Mouse (Mus musculus): ENCODE data around the gene Lrp1.
A peak's percentile ranks its signal among the peaks of the same experiment; 100 is the strongest.

The Lrp1 gene

GRCm38 (mm10) chr10:127614236-127615033 is 6.5 kb downstream of the Lrp1 start:
- peak in 1 of 2 experiments; percentile 56 for DNase-seq

GRCm38 (mm10) chr10:127612079-127612775 is 8.7 kb downstream of the Lrp1 start:
- DNase-seq = no peak

DNA sequence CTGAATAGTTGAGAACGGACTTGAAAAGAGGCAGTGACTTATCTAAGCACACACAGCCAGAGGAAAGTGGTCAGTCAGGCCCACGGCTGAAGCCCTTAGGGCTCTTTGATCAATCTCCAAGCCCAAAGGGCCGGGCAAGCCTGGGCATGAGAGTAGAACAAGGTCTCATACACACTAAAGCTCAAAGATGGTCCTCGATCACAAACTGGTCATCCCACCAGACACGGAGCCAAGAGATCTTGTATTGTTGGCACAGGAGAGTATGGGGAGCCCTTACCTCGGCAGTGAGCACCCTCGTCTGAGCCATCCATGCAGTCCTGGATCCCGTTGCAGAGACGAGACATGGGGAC is 10.9 kb downstream of the Lrp1 start:
- no peak for DNase-seq

DNA sequence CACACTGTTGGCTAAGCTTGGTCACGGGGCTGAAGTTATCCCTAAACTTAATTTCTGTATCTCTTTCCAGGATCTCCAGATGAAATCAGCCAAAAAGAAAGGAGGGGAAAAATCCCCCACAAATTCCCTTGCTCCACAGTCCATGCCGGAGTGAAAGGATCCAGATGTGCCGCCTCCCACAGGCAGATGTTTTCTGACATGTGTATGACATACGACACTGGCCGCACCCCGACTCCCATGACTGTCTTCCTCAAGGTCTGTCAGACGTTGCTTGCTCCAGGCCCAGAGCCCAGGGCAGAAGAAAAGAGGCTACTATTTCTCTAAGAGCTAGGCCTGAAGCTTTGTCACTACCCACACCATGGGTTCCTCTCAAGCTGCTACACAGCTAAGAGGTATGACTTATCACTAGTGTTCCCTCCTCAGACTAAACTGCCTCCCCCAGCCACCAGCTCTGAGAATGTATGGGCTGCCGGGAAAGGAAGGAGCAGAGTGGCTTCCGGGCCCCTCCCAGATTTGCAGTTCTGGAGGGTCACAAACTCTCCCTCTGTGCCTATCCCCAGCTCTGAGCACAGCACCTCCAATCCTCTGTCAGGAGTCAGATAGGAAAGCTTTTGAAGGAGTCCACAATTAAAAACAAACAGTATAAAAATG is 11.4 kb downstream of the Lrp1 start:
- no peak for DNase-seq

GRCm38 (mm10) chr10:127607059-127607458 is 13.9 kb downstream of the Lrp1 start:
- no peak for DNase-seq

GRCm38 (mm10) chr10:127605756-127606155 is 15.2 kb downstream of the Lrp1 start:
- DNase-seq = no peak

- no peak for DNase-seq
These were observed 15.7 kb downstream of the Lrp1 start for GRCm38 (mm10) chr10:127605251-127605547.

DNA sequence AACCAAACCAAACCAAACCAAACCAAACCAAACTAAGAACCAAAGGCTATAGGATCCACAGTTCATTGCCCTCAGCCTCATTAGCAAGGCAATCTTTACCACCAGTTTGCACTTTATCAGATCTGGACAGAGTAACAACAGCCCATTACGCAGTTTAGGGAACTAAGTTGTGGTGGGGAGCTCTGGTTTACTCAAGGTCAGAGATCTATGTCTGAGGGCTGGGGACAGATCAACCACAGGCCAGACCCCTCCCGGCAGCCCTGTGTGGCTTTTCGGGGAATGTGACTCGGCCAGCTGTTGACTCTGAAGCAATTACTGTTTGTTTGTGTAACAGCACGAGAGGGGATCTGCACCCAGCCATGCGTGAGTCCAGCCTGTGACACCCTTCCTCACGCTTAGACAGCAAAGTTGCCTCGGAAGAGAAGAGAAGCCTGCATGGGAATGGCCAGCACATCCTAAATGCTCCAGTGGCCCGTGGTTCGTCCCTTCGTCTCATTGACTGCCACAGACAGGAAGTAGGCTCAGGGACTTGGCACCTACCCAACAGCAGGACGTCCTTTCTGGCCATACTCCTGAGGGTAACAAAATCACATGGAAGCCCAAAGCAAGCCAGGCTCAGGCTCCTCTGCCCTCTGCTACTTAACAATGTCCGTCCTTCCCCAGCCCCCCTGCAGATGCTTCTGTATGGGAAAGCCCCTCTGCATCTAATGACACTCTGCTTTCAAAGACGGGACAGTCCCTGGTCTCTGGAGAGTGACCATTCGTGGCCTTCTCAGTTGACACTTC is 16.3 kb downstream of the Lrp1 start:
- DNase-seq = peak; percentile 55 to 56

DNA sequence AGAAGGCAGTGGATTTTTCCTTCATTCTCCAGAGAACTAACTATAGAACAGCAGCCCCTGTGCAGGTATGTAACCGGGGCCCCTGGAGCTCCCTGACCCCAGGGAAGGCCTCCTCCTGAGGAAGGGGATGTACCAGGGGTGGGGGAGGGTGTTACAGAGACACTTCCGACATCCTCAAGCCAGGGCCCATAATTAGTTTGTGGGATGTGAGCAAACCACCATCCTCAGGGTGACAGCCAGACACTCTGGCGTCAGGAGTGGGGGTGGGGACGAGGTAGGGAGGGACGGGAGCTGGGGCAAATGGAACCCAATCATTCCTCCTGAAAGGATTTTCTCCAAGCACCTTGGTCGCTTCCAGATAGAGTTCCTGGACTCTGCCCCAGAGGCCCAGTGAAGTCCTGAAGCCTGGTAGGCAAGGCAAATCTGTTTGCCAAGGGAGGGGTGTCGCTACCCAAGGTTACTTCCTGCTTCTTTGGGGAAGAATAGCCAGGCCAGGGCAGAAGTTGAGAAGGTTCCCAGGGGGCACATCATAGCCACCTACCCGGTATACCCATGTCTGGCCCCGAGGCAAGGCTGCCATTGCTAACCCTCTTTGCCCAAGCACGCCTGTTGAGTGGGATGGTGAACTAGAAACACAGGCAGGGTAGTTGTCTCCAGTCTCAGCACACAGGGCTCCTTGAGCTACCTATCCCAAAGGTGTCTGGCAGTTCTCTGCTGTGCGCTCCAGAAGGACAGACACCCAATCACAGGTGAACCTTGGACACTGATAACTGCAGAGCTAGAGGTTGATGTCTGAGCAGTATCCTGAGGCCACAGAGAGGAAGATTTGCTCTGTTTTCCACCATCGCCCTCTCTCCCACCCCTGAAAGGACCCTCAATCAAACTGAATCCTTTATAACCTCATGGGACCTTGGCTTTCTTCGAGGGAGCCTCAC is 17.2 kb downstream of the Lrp1 start:
- no peak for DNase-seq

DNA sequence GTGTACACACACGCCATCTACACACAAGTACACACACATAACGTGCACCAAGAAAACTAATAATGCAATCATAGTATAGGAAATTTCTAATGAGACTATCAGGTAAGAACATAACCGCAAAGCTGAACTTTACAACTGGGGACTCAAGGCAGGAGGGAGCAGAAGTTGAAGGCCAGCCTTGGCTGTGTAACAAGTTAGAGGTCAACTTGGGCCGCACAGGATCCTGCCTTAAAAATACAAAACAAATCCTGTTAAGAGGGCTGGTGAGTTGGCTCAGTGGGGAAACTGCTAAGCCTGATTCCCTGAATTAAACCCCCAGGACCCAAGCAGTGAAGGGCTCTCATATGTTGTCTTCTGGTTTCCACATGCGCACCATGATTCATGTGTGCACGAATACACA is 18.8 kb downstream of the Lrp1 start:
- DNase-seq = no peak

DNA sequence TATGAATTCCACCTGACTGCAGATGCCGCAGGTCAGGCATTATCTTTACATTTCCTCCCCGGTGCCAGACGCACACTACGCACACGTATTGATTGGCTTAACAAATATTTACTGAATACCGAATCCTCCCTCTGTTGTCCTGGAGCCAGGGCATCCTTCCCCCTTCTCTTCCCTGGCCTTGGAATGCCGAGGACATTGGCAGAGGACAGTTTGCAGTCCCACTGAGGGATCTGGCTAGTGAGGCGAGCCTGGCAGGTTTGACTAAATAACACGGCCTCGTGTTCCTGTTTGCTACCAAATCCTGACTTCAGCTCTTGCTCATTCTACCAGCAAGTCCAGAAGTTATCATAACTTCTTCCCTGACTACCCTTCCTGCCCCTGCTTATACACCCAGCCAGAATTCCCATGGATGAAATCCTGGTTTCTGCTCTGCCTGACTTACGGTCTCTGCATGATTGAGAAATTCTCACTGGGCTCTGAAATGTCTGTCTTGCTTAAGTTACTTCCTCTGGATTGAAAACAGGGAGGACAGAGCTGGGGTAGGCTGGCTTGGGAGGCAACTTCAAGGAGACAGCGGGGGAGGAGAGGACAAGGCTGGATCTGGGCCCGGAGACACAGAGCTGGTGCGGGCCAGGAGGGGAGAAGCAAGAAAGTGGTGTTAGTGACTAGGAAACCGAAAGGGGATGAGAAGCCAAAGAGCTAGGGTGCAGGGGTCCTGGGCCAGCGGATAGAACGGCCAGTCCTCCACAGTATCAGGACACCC is 21.0 kb downstream of the Lrp1 start:
- peak; percentile 73 to 76 for DNase-seq

- no peak for DNase-seq
These were observed 21.7 kb downstream of the Lrp1 start for GRCm38 (mm10) chr10:127599252-127599651.

GRCm38 (mm10) chr10:127598607-127599006 is 22.3 kb downstream of the Lrp1 start:
- DNase-seq = no peak

- peak; percentile 85 to 88 for DNase-seq
These were observed 23.5 kb downstream of the Lrp1 start for GRCm38 (mm10) chr10:127597311-127597901.

DNA sequence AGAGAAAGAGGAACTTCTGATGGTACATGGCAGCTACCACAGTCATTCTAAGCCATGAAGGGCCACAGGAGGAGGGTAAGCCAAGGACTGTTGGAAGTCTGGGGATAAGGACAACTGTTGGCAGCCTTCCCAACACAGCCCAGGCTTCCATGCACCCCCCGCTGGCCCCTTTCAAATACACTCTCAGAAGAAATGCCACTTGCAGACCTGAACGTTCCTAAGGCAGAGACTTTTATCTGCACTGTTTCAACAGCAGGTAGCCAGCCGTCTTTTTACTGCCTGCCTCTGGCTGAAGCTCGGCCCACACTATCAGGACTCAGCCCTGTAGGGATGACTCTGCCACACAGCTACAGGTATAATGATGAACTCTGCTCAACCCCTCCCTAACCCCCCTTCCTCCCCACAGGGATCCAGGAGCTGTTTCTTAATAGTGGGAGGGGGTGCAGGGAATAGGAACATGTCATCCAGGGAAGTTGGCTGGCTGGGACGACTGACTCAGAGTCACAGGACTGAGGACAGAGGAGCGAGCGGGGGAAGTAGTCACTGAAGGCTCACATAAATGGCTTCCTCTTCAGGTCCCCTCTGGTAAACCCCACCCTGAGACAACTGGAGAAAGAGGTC is 24.5 kb downstream of the Lrp1 start:
- peak; percentile 71 to 77 for DNase-seq

GRCm38 (mm10) chr10:127594930-127595715 is 25.8 kb downstream of the Lrp1 start:
- DNase-seq = no peak

DNA sequence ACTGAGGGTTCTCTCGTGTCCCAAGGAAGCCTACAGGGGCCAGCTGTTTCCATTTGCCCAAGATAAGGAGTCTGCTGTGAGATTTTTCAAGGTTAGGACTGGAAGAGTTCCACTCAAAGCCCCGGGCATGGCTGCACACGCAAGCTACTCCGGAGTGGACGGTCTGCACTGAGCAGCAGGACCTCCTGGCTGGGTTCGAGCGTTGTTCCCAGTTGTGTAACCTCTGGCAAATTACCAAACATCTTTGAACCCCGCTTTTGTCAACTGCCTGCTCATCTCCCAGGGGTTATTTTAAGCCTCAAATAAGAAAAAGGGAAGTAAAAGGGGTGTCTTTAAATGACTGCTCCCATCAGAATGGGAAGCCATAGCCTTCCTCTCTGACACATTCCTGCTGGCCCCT is 26.5 kb downstream of the Lrp1 start:
- DNase-seq = no peak

DNA sequence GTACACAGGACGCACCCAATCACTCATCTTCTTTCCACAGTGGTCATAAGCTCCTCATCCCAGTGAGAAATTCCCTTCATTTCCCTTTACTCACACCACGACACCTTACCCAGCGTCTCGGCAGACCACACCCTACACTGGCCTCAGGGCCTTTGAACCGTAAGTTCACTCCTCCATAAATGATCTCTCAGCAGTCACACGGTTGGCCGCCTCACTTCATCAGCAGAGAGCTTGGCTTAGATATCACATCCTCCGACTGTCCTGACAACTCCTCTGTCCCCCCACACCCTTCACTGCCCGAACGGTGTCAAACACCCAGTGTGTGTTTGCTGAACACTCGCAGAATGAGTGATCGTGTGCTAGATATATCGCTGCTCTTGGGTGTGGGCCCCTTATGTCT is 28.1 kb downstream of the Lrp1 start:
- DNase-seq = no peak

GRCm38 (mm10) chr10:127592423-127592822 is 28.5 kb downstream of the Lrp1 start:
- DNase-seq = no peak

DNA sequence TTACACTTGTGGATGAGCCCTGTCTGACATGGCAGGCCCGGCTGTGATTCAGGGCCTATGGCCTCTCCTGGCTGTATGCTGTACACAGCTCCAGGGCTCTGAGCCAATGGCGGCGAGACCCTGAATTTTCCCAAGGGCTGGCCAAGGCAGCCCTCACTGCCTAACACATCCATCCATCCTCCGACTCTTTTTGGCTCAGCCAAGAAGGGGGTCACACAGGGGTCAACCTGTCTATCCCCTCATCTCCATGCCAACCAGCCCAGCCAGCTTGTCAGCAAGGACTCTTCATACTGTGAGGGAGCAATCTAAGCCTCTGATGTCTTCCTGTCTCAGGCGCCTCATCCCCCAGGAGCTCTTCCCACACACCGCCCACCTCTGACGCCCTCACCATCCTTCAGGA is 29.4 kb downstream of the Lrp1 start:
- DNase-seq = peak; percentile 54 to 56

Data from cerebellum, postnatal 10 days (tissue).